Mouse (Mus musculus) left cerebral cortex, postnatal 14 days (tissue): Measurements from ENCODE around the gene Pan3. TPM values are rescaled to one million over a fixed set of nuclear protein-coding genes. Genes with fewer than 3 reads are reported as not detected.

Source experiments
- DNase-seq, 2 experiments: peaks; one replicate each; pipeline ENCODE4 v3.0.0; 2021 to 2022; ENCODE audit warnings: low spot score in 2 of 2, mixed read lengths in 1 of 2
- intact Hi-C: fragments of 180-260 bp; cut with DNase I; formaldehyde crosslinking; loops from one replicate; pipeline ENCODE4 v1.15.1; 2025
- total RNA-seq, 2 experiments: library from RNA; stranded (reverse); gene quantifications; 2 replicates each; pipeline ENCODE4 v1.2.3; 2021

Gene Pan3
- total RNA-seq, 2 experiments from 2014 or later: 74.0 to 85.7 TPM

DNA sequence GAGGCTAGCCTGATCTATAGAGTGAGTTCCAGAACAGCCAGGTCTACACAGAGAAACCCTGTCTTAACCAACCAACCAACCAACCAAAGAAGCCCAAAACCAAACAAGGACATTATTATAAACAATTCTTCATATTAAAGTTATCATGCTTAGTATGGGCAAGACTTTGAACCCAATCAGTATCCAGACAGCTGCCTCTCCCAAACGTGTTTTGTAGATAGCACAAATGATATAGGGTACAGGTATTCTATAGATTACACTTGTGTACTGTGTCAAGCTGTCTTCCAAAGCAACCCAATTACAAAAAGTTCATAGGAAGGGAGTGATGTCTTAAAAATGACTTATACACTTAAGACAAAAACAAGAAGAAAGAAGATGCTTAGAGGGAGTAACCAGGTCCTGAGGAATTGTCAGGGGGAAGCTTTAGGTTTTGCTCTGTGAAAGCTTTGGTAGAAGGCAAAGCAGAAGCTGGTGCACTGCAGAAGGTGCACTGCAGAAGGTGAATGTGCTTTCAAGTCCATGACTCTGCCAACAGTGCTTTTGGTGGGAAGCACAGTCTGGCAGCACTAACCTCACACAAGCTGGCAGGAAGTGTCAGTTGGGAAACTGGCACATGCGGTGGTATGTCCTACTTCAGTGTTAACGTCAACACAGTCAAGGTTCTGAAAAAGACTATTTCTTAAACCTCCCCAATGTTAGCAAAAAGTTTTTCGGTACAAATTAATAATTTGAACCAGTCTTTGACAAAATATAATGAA lies 3.7 kb upstream of the Pan3 start:
- intact Hi-C loops: loop anchor here (10.0 kb wide), 1 partner anchor 419 kb away; no protein-coding TSS in a partner anchor
- DNase-seq: no peak

DNA sequence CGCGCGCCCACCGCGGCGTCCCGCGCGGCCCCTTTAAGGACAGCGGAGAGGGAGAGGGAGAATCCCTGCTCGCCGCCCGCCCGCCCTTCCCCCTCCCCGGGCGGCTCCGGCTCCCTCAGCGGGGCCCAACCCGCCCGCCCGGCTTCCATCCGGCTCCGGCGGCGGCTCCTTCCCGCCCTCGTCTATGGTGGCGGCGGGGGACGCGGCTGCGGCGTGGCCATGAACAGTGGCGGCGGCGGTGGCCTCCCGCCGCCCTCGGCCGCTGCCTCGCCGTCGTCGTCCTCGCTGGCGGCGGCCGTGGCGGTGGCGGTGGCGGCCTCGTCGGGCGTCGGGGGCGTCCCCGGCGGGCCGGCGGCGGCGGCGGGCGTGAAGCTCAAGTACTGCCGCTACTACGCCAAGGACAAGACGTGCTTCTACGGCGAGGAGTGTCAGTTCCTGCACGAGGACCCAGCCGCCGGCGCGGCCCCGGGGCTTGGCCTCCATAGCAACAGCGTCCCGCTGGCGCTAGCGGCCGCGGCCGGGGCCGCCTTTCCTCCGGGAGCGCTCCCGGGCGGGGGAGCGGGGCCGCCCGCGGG lies 487 bp downstream of the Pan3 start:
- intact Hi-C loops: loop anchor here (5.0 kb wide), 1 partner anchor 102 kb away; no protein-coding TSS in a partner anchor
- DNase-seq: peak; percentile 39 to 49

DNA sequence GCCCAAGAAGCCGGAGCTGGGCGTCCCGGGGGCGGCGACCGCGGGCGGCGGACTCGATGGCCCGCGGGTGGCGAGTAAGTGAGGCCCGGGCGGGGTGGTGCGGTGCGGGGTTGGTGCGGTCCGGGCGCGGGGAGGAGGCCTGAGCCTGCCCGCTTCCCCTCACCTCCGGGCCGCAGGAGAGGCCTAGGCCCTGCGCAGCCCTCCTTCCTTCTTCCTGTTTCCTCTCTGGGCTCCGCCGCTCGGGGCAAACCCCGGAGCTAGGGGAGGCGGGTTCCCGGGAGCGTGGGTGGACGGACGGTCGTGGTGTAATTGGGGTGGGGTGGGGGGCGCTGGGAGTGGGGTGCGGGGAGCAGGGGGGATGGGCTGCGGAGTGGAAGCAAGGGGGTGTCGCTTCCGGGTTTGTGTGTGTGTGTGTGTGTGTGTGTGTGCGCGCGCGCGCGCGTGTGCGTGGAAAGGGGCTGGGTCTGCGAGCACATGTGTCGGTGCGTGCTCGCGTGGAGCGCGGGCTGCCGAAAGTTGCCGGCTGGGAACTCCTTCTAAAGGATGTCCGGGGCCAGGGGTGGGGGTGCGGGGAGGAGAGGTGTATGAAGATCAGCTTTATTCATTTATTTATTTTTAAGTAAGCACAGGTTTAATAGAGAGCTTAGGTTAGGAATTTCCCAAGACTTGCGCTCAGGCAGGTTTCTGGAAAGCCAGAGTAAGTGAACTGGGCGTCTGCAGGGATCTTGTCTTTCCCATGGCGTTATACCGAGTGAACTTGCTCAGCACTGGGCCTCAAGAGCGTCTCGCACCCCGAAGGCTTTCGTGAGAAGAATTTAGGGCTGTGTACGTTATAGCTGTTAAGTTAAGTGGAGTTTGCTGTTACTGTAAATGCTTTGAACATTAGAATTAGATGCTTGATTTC lies 1.2 kb downstream of the Pan3 start:
- peak; percentile 80 to 81 for DNase-seq
- intact Hi-C loops: loop anchor here (5.0 kb wide), 1 partner anchor 101 kb away; no protein-coding TSS in a partner anchor

DNA sequence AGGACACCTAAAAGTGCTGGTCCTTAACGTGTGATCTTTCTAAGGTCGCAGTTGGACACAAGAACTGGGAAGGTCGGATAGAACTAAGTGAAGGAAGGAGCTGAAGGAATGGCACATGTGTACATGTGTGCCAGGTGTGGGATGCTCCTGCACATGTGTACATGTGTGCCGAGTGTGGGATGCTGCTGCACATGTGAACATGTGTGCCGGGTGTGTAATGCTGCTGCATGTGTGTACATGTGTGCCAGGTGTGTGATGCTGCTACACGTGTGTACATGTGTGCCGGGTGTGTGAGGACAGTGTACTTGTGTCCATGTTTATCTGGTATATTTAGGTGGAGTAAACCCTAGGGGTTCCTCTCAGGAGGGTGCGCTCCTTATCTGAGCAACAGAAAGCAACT lies 3.0 kb downstream of the Pan3 start:
- no peak for DNase-seq
- intact Hi-C loops: loop anchor here (5.0 kb wide), 1 partner anchor 99 kb away; no protein-coding TSS in a partner anchor

DNA sequence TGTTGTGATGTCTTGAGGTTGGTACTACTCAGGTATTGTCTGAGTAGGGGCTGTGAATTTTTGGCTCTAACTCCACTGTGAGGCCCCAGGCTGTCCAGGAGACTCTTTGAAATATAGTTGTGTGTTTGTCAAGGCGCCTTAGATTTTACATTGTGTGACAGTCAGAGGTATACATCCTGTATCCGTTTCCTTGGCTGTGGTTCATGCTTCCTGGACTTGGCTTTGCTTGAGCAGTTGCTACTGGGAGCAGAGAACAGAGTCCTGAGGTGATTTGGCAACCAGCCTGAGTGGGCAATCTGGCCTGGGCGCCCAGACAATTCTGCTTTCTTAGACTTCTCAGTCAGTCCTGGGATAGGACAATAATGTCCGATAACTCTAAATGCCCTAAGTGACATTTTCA lies 5.3 kb downstream of the Pan3 start:
- peak in 1 of 2 experiments; percentile 16 for DNase-seq
- intact Hi-C loops: no loop called here

DNA sequence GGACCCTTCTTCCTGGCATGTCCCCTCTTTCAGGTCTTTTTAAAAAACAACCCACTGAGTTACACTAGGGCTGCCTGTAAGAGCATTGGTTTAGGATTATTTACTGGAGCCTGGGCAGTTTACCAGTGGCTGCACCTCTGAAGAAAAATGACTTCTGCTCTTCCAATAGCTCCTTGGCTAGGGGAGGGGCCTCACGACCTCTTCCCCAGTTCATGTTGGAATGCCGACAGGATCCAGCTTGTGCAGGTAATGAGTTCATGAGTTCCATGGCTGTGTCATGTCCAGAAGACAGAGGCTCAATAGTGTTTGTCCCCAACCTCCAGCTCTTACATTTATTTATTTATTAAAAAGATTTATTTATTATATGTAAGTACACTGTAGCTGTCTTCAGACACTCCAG lies 5.8 kb downstream of the Pan3 start:
- intact Hi-C loops: no loop called here
- DNase-seq: no peak

DNA sequence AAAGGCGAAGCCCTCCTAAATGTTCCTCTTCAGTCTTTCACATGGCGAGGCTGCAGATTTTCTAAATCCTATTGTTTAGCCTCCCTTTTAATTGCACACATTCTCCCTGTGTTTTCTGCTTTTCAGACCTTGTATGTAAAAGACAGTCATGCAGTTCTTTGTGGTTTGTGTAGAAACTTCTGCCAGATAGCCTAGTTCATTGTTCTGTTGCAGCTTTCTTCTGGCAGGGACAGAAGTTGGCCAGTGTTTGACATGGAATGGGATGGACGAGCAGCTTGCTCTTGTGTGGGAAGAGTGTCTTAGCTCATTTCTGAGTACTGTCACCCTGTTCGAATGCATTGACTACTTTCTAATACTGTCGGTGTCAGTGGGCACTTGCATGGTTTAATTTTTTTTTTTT lies 6.5 kb downstream of the Pan3 start:
- intact Hi-C loops: no loop called here
- DNase-seq: no peak

DNA sequence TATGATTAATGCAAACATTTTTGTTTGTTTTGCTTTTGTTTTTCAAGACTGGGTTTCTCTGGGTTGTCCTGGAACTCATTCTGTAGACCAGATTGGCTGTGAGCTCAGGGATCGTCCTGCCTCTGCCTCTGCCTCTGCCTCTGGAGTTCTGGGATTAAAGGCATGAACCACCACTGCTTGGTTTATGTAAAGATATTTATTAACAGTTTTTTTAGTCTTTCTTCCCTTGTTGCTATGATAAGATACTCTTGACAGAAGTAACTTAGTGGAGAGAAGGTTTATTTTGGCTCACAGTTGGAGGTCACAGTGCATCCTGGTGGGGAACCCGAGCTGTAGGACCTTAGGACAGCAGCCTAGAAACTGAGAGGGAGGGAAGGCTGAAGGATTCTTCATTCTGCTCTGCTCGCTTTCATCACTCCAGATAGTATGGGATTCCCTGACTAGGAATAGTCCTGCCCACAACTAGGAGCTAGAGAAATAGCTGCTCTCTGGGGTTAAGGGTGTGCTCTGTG lies 11.1 kb downstream of the Pan3 start:
- intact Hi-C loops: no loop called here
- no peak for DNase-seq

DNA sequence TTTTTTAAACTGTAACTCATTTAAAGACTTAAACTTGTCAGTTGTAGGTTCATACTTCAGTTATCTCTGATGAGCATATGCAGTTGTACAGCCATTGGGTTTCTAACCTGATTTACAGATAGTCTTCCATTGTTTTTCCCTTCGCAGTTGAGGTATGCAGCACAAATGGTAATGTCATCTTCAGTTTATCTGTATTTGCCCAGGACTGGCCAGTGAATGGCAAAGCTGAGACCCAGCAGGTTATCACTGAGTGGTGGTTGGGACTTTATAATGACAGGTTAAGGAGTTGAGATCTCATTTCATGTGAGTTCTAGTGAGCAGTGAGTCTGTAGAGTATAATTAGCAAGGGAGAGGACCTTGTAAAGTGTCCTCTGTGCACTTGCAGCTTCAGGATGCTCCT lies 12.0 kb downstream of the Pan3 start:
- DNase-seq: no peak
- intact Hi-C loops: no loop called here

DNA sequence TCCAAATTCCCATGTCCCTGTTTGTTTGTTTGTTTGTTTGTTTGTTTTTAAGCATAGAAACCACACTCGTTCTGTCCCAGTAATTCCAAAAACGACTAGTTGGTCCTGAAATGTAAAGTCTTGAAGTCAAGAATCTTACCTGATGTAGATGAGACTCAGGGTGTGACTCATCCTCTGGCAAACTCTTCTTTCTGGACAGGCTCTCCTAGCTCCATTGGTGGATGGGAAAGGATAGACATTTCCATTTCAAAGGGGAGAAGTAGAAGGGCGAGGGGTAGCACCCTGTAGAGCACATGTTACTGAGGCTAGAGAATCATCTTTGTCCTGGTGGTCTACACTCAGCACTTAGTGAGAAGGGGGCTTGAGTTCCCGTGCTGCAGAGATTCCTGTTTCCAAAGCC lies 12.8 kb downstream of the Pan3 start:
- no peak for DNase-seq
- intact Hi-C loops: no loop called here

DNA sequence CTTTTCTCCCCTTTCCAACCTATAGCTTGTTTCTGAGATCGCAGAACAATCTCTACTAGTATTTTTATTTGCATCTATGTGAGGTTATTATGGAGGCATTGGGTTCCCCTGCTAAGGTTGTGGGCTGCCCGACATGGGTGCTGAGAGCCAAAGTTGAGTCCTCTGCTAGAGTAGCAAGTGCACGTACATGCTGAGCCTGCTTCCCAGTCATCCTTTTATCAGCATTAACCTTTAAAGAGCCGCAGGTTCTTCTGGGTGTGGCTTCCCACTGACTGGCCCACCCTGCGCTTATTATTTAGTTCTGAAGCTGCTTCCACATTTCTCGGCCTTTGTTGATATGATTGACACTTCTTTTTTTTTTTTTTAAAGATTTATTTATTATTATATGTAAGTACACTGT lies 14.3 kb downstream of the Pan3 start:
- intact Hi-C loops: no loop called here
- no peak for DNase-seq

DNA sequence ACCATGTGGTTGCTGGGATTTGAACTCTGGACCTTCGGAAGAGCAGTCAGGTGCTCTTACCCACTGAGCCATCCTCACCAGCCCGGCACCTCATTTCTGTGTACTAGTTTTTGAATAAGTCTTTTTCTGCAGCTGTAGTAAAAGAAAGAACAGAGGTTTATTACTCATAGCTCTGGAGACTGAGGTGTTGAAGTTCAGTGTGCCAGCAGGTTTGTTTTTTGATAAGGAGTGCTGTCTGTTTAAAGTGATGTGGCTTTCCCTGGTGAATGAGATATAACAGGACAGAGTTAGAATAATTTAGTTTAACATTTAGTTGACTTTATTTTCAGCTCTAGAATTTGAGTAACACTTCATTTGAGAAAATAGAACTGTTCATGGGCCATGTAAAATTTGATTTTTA lies 14.8 kb downstream of the Pan3 start:
- intact Hi-C loops: no loop called here
- DNase-seq: no peak

DNA sequence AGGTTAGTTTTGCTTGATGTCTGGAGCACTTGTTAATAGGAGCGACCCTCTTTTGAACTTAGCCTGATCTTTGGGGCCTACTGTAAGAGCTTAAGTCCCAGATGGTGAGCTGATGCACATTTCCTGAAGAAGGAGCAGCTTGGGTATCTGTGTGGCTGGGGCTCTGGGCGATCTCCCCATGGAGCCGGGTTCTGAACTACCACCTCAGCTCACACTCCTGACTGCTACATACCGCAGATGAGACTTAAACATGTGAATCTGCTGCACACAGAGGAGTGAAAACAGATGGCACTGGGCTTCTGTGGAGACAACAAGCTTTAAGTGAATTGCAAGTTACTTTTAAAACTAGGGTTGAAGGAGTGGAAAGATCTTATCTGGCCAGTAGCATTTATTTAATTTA lies 15.3 kb downstream of the Pan3 start:
- peak in 1 of 2 experiments; percentile 14 for DNase-seq
- intact Hi-C loops: no loop called here

DNA sequence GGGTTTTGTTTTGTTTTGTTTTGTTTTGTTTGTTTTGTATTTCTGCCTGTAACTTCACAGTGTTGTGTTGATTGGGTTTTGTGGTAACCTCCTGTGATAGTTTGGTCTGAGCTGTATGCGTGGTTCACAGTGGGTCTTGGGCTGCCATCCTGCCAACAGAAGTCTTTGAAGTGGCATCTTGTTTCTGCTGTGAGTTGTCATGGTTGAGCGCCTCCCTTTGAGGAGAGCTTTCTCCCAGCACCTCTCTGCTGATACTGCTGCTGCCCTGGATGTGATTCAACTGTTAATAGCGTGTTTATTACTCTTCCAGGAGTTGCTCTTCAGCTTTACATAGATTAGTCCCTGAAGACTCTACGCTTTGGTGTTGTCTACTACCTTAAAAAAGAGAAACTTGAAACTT lies 18.6 kb downstream of the Pan3 start:
- intact Hi-C loops: no loop called here
- DNase-seq: no peak

DNA sequence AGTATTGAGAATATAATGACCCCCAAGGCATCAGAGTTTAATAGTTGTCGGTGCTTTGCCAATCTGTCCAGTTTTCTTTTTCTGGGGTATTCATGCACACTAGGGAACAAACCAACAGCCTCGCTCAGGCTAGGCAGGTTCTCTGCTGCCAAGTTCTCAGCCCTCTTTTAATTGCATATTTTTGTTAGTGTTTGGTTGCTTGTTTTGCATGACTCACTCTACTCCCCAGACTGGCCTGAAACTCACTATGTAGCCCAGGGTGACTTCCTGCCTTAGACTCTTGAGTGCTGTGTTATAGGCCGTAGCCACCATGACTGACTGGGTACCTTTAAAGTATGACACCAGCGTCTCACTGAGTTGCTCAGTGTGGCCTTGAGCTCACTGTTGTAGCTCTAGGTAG lies 19.0 kb downstream of the Pan3 start:
- intact Hi-C loops: no loop called here
- DNase-seq: peak in 1 of 2 experiments; percentile 12

DNA sequence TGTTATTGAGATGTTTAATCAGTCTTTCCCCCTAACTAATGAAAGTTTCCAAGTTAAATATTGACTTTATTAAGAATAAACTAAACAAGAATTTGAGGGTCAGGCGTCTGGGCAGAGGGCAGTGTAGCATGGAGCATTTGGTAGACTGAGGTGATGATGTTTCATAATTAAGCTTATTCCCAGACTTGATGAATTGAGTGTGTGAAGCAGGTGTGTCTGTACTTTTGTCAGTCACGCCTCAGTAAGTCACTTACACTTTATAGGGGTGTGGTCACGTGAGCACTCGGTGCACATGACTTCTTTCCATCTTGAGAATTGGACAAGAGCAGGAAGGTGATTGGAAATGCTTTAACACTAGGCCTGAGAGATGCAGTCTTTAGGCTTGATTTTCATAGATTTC lies 26.5 kb downstream of the Pan3 start:
- intact Hi-C loops: no loop called here
- no peak for DNase-seq

DNA sequence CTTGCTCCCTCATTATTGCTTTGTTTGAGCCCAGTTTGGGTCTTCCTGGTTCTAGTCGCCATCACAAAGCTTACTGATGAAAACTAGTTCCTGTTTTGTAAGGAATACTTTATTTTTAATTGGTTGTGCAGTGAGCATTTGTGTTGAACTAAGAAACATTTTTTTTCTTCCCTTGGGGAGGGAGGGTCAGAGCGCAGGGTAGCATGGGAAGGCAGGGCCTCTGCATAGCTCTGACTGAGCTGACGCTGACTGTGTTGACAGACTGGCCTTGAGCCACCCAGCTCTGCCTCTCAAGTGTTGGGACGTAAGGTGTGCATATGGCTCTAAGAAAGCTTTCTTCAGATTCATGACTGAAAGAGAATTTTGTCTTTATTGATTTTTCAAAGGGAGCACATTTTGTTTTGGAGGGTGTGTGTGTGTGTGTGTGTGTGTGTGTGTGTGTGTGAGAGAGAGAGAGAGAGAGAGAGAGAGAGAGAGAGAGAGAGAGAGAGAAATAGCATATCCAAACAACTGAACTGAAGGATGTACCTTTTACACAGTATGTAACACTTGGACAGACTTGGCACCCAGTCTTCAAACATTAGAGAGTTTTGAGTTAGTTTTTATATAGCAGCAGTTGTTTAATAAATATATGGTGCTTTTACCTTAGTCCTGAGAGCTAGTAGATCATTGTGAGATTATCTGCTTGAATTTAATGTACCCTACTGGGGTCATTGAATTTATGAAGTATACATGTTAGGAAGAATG lies 30.0 kb downstream of the Pan3 start:
- intact Hi-C loops: no loop called here
- no peak for DNase-seq

DNA sequence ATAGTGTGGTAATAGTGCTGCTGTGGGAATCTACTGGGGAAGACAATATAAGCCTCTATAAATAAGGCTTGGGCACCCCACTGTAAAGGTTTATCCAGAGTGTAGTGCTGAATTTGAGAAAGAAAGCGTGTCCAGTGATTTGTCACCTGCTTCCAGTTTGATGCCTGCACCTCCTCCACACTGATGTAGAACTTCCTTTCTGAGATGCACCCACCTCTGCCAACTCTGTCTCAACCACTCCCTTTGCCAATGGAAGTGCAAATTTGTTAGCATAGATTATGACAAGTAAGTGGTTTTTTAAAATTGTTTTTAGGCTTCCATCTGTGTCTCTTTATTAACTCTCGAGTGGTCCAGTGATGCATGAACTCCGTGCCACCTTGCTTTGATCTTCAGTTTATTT lies 33.3 kb downstream of the Pan3 start:
- peak; percentile 15 to 17 for DNase-seq

DNA sequence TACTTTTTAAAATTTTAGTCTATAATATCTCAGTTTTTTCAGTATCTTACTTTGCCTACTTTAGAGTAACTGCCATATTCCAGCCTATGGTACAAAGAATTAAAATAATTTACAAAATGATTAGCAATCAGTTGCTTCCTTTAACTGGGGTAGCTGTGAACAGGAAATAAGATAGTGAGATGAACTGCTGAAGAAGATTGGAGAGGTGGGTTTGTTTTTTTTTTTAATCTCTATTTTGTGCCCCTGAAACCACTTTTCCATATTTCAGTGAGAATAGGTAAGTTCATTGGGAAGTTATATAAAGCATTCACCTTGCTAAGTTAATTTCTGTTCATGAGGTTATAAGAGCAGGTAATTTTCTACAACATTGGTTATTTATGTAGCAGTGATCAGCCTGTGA lies 36.4 kb downstream of the Pan3 start:
- no peak for DNase-seq
- intact Hi-C loops: no loop called here

More for the DNA sequence above, 33.3 kb downstream of the Pan3 start:
- intact Hi-C loops: no loop called here
